In genomic region chr7:68814823-68815666, GRCm38 (mm10) we compare ENCODE assay signal across 21 mouse cellular contexts.
DNase-seq lines count a peak whose midpoint lies in the region; ATAC-seq and TF ChIP-seq lines count a peak whose summit lies in the region.
"Had no signal": no experiment of that assay in that cellular context is flagged by ENCODE, and none has a peak within 500 bp of the region (broad histone marks: within the 10 kb centered on the region; RNA-seq: fewer than 3 reads in every experiment).

No protein-coding gene starts in this region.

- H3K9ac ChIP-seq in embryonic facial prominence, embryonic 14.5 days (ENCODE audit: low read depth, low read length) = no peak overlapping the region
- no peak overlapping the region for H3K9ac ChIP-seq in kidney, postnatal 0 days (ENCODE audit: low read depth, low read length)
- H3K9ac ChIP-seq in intestine, postnatal 0 days (ENCODE audit: low read depth, low read length) = no peak overlapping the region
- H3K9ac ChIP-seq in stomach, postnatal 0 days (ENCODE audit: low read length) = no peak overlapping the region
- H3K9ac ChIP-seq: embryonic facial prominence, embryonic 13.5 days; hindbrain, embryonic 14.5 days had no signal

- no peak for TF ChIP-seq EP300 in stomach, postnatal 0 days (optimal IDR thresholded peaks at IDR 0.05)

- peak; percentile 32 for DNase-seq in embryonic facial prominence, embryonic 14.5 days (ENCODE audit: low spot score)
- no peak for DNase-seq in embryonic facial prominence, embryonic 10.5 days (ENCODE audit: low spot score)
- peak; percentile 27 for DNase-seq in kidney, postnatal 0 days (ENCODE audit: low spot score)
- DNase-seq in kidney, adult 18-20 months = no peak
- DNase-seq in stomach, postnatal 0 days (ENCODE audit: low spot score) = no peak
- DNase-seq in cerebellum, adult 9-10 months = no peak
- DNase-seq: adrenal gland, postnatal 14 days; B cell, adult 2 months; cerebellum, adult 18-20 months; cerebellum, postnatal 14 days; gastrocnemius, postnatal 36 days; heart, adult 18-20 months; heart, postnatal 14 days had no signal

- H3K27me3 ChIP-seq in embryonic facial prominence, embryonic 14.5 days (replicated peaks; ENCODE audit: control insufficient read depth, insufficient read depth, low read length) = no peaks in the 10 kb centered on the region
- H3K27me3 ChIP-seq in embryonic facial prominence, embryonic 10.5 days (replicated peaks; ENCODE audit: low read depth, poor library complexity, severe bottlenecking) = no peaks in the 10 kb centered on the region
- H3K27me3 ChIP-seq in kidney, postnatal 0 days (ENCODE audit: insufficient read depth, low read length) = no peaks in the 10 kb centered on the region
- H3K27me3 ChIP-seq in intestine, postnatal 0 days (replicated peaks; ENCODE audit: control insufficient read depth, insufficient read depth, low read length) = no peaks in the 10 kb centered on the region
- H3K27me3 ChIP-seq in stomach, postnatal 0 days (ENCODE audit: control insufficient read depth, insufficient read depth, low read length) = no peaks in the 10 kb centered on the region
- H3K27me3 ChIP-seq: embryonic facial prominence, embryonic 13.5 days had no signal

- no peaks in the 10 kb centered on the region for H3K9me3 ChIP-seq in embryonic facial prominence, embryonic 14.5 days (ENCODE audit: control insufficient read depth, low read length)
- no peaks in the 10 kb centered on the region for H3K9me3 ChIP-seq in embryonic facial prominence, embryonic 10.5 days
- no peaks in the 10 kb centered on the region for H3K9me3 ChIP-seq in kidney, postnatal 0 days (replicated peaks; ENCODE audit: low read length)
- H3K9me3 ChIP-seq in intestine, postnatal 0 days (ENCODE audit: control insufficient read depth) = no peaks in the 10 kb centered on the region
- no peaks in the 10 kb centered on the region for H3K9me3 ChIP-seq in stomach, postnatal 0 days (ENCODE audit: control insufficient read depth, low read length)
- H3K9me3 ChIP-seq: embryonic facial prominence, embryonic 13.5 days; heart, embryonic 10.5 days had no signal

- ATAC-seq in embryonic facial prominence, embryonic 14.5 days (ENCODE audit: low read depth) = no peak
- ATAC-seq in kidney, postnatal 0 days (replicated peaks; ENCODE audit: low FRiP score, low read depth) = no peak
- ATAC-seq in intestine, postnatal 0 days = peak; percentile 71
- ATAC-seq in stomach, postnatal 0 days (ENCODE audit: low FRiP score, low TSS enrichment) = peak; percentile 53; the same call in 1 of the 2 replicates
- ATAC-seq: activated CD4-positive, CD25-positive, alpha-beta regulatory T cell, adult 4 months; CD4-positive, CD25-positive, alpha-beta regulatory T cell, adult 4 months; forebrain, embryonic 14.5 days had no signal

- H3K36me3 ChIP-seq in embryonic facial prominence, embryonic 14.5 days (ENCODE audit: control insufficient read depth, insufficient read depth, low read length) = no peaks in the 10 kb centered on the region
- no peaks in the 10 kb centered on the region for H3K36me3 ChIP-seq in embryonic facial prominence, embryonic 10.5 days (replicated peaks)
- no peaks in the 10 kb centered on the region for H3K36me3 ChIP-seq in kidney, postnatal 0 days (ENCODE audit: insufficient read depth, low read length)
- H3K36me3 ChIP-seq in intestine, postnatal 0 days (ENCODE audit: control insufficient read depth, insufficient read depth) = no peaks in the 10 kb centered on the region
- no peaks in the 10 kb centered on the region for H3K36me3 ChIP-seq in stomach, postnatal 0 days (ENCODE audit: control insufficient read depth, insufficient read depth, low read length)
- H3K36me3 ChIP-seq: embryonic facial prominence, embryonic 13.5 days; G1E; heart, embryonic 10.5 days had no signal

- no peaks in the 10 kb centered on the region for H3K4me1 ChIP-seq in embryonic facial prominence, embryonic 14.5 days (ENCODE audit: control insufficient read depth, insufficient read depth, low read length)
- peaks cover 9% of the 10 kb centered on the region for H3K4me1 ChIP-seq in embryonic facial prominence, embryonic 10.5 days
- no peaks in the 10 kb centered on the region; the same call in 1 of the 2 replicates for H3K4me1 ChIP-seq in kidney, postnatal 0 days (replicated peaks; ENCODE audit: insufficient read depth, low read length)
- H3K4me1 ChIP-seq in intestine, postnatal 0 days (replicated peaks; ENCODE audit: control insufficient read depth, insufficient read depth, low read length) = no peaks in the 10 kb centered on the region
- no peaks in the 10 kb centered on the region for H3K4me1 ChIP-seq in stomach, postnatal 0 days (replicated peaks; ENCODE audit: control insufficient read depth, insufficient read depth)
- H3K4me1 ChIP-seq: embryonic facial prominence, embryonic 13.5 days; heart, embryonic 10.5 days had no signal

- H3K4me2 ChIP-seq in embryonic facial prominence, embryonic 14.5 days (ENCODE audit: low read depth, low read length) = no peak overlapping the region
- H3K4me2 ChIP-seq in kidney, postnatal 0 days (ENCODE audit: low read length) = no peak overlapping the region
- H3K4me2 ChIP-seq in intestine, postnatal 0 days (replicated peaks; ENCODE audit: low read depth) = no peak overlapping the region
- no peak overlapping the region for H3K4me2 ChIP-seq in stomach, postnatal 0 days (replicated peaks; ENCODE audit: low read depth)
- H3K4me2 ChIP-seq: embryonic facial prominence, embryonic 13.5 days; hindbrain, embryonic 14.5 days had no signal

- no peak overlapping the region for H3K27ac ChIP-seq in embryonic facial prominence, embryonic 14.5 days (replicated peaks; ENCODE audit: low read depth, low read length)
- no peak overlapping the region for H3K27ac ChIP-seq in embryonic facial prominence, embryonic 10.5 days (replicated peaks)
- H3K27ac ChIP-seq in kidney, postnatal 0 days = no peak overlapping the region
- no peak overlapping the region for H3K27ac ChIP-seq in intestine, postnatal 0 days (ENCODE audit: low read depth, low read length)
- H3K27ac ChIP-seq in stomach, postnatal 0 days (replicated peaks) = no peak overlapping the region
- H3K27ac ChIP-seq: embryonic facial prominence, embryonic 13.5 days; heart, embryonic 10.5 days; hindbrain, embryonic 14.5 days had no signal

- H3K4me3 ChIP-seq in embryonic facial prominence, embryonic 14.5 days (ENCODE audit: low read depth, low read length) = no peak overlapping the region
- no peak overlapping the region for H3K4me3 ChIP-seq in embryonic facial prominence, embryonic 10.5 days
- H3K4me3 ChIP-seq in kidney, postnatal 0 days (replicated peaks; ENCODE audit: low read depth, low read length) = no peak overlapping the region
- H3K4me3 ChIP-seq in intestine, postnatal 0 days (ENCODE audit: low read depth, low read length) = no peak overlapping the region
- no peak overlapping the region for H3K4me3 ChIP-seq in stomach, postnatal 0 days (ENCODE audit: low read depth, low read length)
- H3K4me3 ChIP-seq: embryonic facial prominence, embryonic 13.5 days; heart, embryonic 10.5 days had no signal

- WGBS in embryonic facial prominence, embryonic 14.5 days = 61% methylated on average over 15 of the region's 15 CpGs
- WGBS in embryonic facial prominence, embryonic 10.5 days = 86% methylated on average over 15 of the region's 15 CpGs
- WGBS in kidney, postnatal 0 days = 61% methylated on average over 15 of the region's 15 CpGs
- WGBS in intestine, postnatal 0 days = 52% methylated on average over 15 of the region's 15 CpGs
- 52% methylated on average over 15 of the region's 15 CpGs for WGBS in stomach, postnatal 0 days

- TF ChIP-seq CTCF in kidney, postnatal 0 days (IDR thresholded peaks at IDR 0.05; ENCODE audit: low read depth) = no peak
- TF ChIP-seq CTCF in intestine, postnatal 0 days (IDR thresholded peaks at IDR 0.05; ENCODE audit: low read depth) = no peak
- TF ChIP-seq CTCF in stomach, postnatal 0 days (IDR thresholded peaks at IDR 0.05; ENCODE audit: low read depth) = no peak

Comparison
In these comparisons a context has a peak if more than half of its experiments do, and no peak if none do; other contexts are left out.
1. DNase-seq: peak in embryonic facial prominence, embryonic 14.5 days (single experiment) and kidney, postnatal 0 days (single experiment); none in embryonic facial prominence, embryonic 10.5 days (single experiment), kidney, adult 18-20 months (single experiment), stomach, postnatal 0 days (single experiment) and cerebellum, adult 9-10 months (single experiment).
2. ATAC-seq: peak in intestine, postnatal 0 days (single experiment) and stomach, postnatal 0 days (single experiment); none in embryonic facial prominence, embryonic 14.5 days (single experiment) and kidney, postnatal 0 days (single experiment).